Mouse (Mus musculus) ovary, postnatal 10 days (tissue): ENCODE measurements around the gene Gm10401.
"Not testable (repeated sequence)": the region's sequence is repeated elsewhere in the genome, so short reads cannot be mapped to it uniquely, and the experiment has no call there.

ENCODE experiments used
- DNase-seq: peaks from one replicate; pipeline ENCODE4 v3.0.0; 2022; ENCODE audit warnings: low spot score

Gene Gm10401

GRCm38 (mm10) chr5:115118961-115119570 is 21.0 kb upstream of the Gm10401 start, which contains the start of gene Acads:
Gene Acads (minus strand): TSS chr5:115119346.
- DNase-seq = peak; percentile 63

- DNase-seq = no peak
Measured at GRCm38 (mm10) chr5:115117467-115117866, 19.4 kb upstream of the Gm10401 start.

GRCm38 (mm10) chr5:115116426-115116825 is 18.3 kb upstream of the Gm10401 start:
- DNase-seq = no peak

GRCm38 (mm10) chr5:115114501-115114900 is 16.4 kb upstream of the Gm10401 start:
- no peak for DNase-seq

GRCm38 (mm10) chr5:115113244-115113643 is 15.1 kb upstream of the Gm10401 start:
- DNase-seq = no peak

DNA sequence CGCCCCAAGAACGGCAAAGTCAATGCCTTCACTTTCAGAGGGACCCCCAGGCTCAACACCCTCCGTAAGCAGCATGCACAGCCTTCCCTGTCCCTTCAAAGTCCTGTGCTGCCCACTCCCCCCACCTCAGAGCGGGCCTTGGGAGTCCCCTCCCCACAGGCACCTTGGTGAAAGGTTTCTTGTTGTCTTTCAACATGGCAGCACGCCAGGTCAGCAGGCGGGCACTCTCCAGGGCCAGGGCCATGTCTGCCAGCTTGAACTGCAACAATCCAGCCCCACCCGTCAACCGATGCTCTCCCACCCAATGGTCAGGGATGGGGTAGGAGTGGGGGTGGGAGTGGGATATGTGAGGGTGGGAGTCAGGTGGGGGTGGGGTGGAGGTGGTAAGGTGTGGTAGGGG is 13.1 kb upstream of the Gm10401 start:
- DNase-seq = no peak

- DNase-seq = not testable (repeated sequence)
Measured at GRCm38 (mm10) chr5:115103253-115103652, 5.2 kb upstream of the Gm10401 start.

- no peak for DNase-seq
Measured at GRCm38 (mm10) chr5:115102231-115102630, 4.1 kb upstream of the Gm10401 start.

- DNase-seq = no peak
Measured at GRCm38 (mm10) chr5:115100473-115100872, 2.4 kb upstream of the Gm10401 start.

DNA sequence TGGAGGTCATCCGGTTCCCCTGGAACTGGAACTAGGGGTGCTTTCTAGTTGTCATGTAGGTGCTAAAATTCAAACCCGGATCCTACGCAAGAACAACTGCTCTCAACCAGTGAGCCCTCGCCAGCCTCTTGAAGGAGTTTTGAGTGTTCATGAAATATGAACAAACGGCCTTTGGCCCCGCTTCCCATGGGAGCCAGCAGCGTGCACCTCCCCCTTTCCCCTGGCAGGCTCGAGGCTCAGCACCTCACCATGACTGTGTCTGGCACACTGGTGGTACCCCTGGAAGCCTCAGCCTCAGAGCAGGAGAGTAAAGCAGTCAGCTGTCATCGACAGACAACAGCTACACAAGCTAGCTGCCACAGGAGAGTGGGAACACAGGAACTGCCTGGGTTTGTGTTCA is 1.9 kb upstream of the Gm10401 start:
- DNase-seq = no peak

- DNase-seq = no peak
Measured at GRCm38 (mm10) chr5:115099530-115099929, 1.4 kb upstream of the Gm10401 start.

DNA sequence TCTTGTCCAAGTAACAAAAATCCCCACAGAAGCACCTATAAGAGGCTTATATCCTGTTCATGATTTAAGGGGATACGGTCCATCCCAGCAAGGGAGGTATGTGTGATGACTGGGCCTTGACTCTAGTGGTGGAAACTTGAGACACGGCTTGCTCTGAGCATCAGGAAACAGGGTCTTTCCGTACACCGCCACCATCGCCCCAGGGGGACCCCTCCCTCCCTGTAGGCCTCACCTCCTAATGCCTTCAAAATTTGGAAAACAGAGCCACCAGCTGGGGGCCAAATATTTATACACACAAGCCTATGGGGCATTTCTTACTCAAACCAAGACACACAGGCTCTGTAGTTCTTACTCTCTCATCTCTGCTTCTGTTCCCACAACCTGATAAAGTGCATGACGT is 6.3 kb downstream of the Gm10401 start:
- no peak for DNase-seq

DNA sequence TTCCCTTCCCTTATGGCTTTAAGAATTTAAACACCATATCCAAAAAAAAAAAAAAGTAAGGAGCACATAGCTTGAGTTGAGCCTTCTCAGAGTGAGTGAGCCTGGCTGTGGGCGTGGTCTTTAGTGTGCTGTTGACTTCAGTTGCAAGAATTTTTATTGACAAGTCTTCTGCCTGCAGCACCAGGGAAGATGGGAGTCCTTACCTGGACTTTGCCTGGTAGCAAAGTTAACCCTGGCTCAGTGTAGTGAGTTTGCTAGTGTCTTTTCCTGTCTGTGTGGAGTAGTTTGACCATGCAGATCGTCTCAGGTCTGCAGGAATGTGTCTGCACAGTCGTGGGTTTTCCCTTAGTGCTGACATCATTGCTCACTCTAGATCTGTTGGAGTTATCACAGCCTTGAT is 7.1 kb downstream of the Gm10401 start:
- no peak for DNase-seq

DNA sequence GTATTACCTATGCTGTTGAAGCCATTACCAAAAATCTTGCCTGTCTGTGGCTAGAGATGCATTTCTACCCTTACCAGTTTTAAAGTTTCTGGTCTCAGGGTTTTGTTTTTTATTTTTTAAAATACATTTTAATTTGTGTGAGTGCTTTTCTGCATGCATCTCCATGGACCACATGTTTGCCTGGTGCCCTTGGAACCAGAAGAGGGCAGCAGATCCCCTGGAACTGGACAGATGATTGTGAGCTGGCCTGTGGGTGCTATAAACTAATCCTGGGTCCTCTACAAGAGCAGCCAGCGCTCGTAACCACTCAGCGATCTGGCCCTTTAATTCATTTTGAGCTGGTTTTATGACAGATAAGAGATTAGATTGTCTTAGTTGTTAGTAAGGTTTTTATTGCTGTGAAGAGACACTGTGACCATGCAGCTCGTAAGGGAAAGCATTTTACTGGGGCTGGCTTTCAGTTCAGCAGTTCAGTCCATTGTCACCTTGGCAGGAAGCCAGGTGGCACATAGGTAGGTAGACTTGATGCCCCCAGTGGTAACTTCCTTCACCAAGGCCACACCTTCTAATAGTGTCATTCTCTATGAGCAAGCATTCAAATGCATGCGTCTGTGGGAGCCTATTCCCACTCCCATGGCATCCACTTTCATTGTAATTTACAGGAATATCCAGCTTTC is 8.4 kb downstream of the Gm10401 start:
- no peak for DNase-seq

GRCm38 (mm10) chr5:115085675-115086074 is 12.4 kb downstream of the Gm10401 start:
- DNase-seq = no peak

GRCm38 (mm10) chr5:115083492-115083891 is 14.6 kb downstream of the Gm10401 start:
- DNase-seq = no peak

DNA sequence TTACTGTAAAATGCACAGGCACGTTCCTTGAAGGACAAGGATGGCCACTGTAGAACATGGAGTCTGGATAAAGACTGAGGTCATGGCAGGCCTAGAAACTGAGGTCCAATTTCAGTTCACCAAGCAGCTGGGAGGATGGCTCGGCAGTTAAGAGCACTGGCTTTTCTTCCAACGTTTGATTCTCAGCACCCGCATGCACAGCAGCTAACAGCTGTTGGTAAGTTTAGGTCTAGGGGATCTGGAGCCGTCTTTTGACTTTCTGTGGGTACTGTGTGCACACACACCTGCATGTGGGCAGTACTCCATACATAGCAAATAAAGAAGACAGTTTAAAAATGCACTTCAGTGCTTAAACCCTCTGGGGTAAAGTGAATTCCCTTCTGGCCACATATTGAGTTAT is 16.5 kb downstream of the Gm10401 start:
- DNase-seq = no peak

DNA sequence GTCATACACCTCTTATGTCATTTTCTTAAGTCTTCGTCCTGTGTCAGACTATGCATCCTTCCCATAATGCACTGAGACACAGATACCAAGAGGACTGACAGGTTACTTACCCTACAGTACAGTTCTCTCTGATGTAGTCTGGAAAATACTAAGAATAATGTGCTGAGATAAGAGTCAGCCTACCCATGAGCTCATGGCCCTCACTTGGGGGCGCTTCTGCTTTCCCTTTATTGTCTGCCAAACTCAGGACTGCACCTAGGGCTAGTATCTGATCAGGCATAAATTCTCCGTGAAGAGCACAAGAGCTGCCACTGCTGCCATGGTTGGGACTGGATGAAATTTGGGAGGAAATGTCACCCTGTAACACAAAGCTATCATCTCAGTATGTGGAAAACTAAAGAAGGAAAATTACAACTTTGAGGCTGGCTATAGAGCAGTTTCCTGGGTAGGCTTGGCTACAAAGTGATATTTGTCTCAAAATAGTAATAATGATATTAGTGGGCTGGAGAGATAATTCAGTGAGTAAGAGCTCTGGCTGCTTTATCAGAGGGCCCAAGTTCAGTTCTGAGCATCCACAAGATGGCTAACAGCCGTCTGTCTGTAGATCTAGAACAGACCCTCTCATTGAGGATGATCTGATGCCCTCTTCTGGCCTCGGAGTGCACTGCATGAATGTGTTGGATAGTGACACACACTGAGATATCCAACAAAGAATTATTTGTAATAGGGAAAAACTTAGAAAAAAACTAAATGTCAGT is 21.8 kb downstream of the Gm10401 start:
- peak; percentile 21 for DNase-seq

DNA sequence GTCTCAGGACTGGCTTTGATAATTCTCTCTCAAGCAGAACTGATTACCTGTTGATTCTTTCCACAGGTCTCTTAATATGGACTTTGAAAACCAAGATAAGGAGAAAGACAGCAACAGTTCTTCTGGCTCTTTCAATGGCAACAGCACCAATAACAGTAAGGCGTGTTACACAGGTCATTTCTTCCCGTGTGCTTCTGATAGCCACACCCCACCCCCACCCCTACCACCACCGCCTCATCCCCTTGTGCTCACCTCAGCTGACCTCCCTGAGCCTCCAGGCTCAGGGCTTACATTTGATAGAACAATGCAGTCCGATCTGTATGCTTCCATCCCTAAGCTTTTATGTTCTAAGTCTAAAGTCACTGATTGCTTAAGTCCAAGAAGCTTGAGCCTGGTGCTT is 23.3 kb downstream of the Gm10401 start:
- DNase-seq = no peak

DNA sequence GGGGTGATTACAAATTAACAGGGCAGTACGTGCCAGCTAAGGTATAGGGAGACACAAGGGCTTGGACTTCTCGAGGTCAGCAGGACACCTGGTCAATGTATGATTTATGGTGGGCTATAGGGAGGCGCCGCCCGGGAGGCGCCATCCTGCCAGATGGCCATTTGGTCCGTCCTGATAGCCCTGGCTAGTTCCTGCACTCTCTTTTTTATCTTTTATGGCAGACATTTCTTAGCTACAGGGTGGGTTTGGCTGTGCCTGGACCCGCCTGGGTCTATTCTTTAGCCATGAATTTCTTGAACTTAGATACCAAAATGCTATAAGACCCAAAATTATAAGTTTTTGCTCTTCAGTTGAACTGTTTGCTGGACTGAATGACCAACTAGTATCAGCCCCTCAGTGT is 24.8 kb downstream of the Gm10401 start:
- not testable (repeated sequence) for DNase-seq

DNA sequence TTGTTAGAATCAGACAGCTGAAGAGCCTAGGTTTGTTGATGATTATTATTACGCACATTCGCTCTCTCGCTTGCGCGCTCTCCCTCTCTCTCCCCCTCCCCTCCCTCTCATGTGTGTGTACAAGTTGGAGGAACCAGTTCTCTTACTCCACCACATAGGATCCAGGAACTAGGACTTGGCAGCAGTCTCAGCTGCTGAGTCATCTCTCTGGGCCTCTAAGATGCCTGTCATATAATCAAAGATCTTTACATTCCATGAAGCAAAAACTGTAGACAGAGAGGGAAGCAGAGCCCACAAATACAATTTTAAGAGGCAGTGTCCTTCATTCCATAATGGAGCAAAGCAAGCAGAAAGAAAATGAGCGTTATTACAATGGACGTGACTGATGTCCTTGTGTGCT is 26.0 kb downstream of the Gm10401 start:
- no peak for DNase-seq

GRCm38 (mm10) chr5:115071096-115071901 is 26.8 kb downstream of the Gm10401 start:
- no peak for DNase-seq
